Mouse (Mus musculus): ENCODE results near the gene Vmn1r26. TPM values are rescaled to one million over a fixed set of nuclear protein-coding genes. Genes with fewer than 3 reads are reported as not detected.
"Not testable (repeated sequence)": the region's sequence is repeated elsewhere in the genome, so short reads cannot be mapped to it uniquely, and the experiment has no call there.

Vmn1r26 gene
- not detected in 2 replicates for total RNA-seq (2014; fragmentation: Nextera tagmentation)
- total RNA-seq (2017) = 0.06 and 0.11 TPM in 2 replicates
- polyA plus RNA-seq (2012) = not detected in 2 replicates

DNA sequence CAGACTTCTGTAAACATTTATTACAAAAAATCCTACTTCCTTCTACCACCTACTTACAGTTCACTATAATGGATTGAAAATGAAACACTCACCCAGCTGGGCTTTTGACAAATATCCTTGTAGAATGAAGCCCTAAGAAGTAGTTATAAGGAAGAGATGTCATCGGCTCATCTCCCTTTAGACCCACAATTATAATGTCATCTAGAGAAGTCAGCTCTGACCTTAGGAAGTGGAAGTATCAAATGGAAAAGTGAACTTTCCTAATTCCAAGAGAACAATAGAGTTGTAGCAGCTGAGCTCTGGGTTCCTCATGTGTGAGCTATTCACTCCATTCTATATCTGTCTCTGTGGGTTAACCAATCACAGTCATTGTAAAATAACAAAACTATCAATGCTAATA, at the start of gene Vmn1r26:
Gene Vmn1r26, minus strand, starts transcription at position 101 of the 400 bp plus-strand sequence.
- Histone ChIP-seq H3K9me3 (replicated peaks) (no peaks in the 10 kb centered on the region), H3K36me3 (replicated peaks) (no peaks in the 10 kb centered on the region), H3K27me3 (ENCODE audit: insufficient read depth, low read length) (no peaks in the 10 kb centered on the region), H3K4me1 (ENCODE audit: insufficient read depth, low read depth, low read length) (no peaks in the 10 kb centered on the region), H3K4me3 (ENCODE audit: low read depth, low read length) (no peak within 1 kb of the TSS)
- TF ChIP-seq CTCF (IDR thresholded peaks at IDR 0.05; ENCODE audit: low read depth, low read length) = no peak
- TF ChIP-seq GATA1 (IDR thresholded peaks at IDR 0.05; ENCODE audit: borderline replicate concordance, low read length) = no peak
- TF ChIP-seq TAL1 (conservative IDR thresholded peaks at IDR 0.05; ENCODE audit: low read depth, low read length) = no peak
- TF ChIP-seq GATA2 (IDR thresholded peaks at IDR 0.05; ENCODE audit: borderline replicate concordance, low read depth, low read length) = no peak
- no peak for TF ChIP-seq POLR2AphosphoS5 (IDR thresholded peaks at IDR 0.05; ENCODE audit: insufficient replicate concordance, low read depth, low read length)
- DNase-seq (ENCODE audit: low spot score) (no peak), ATAC-seq (ENCODE audit: extremely low read depth, insufficient number of reproducible peaks, low FRiP score, poor library complexity, severe bottlenecking) (no peak)

- DNase-seq (ENCODE audit: low spot score) (no peak), ATAC-seq (ENCODE audit: extremely low read depth, insufficient number of reproducible peaks, low FRiP score, poor library complexity, severe bottlenecking) (no peak)
- TF ChIP-seq GATA2 (IDR thresholded peaks at IDR 0.05; ENCODE audit: borderline replicate concordance, low read depth, low read length) (no peak), GATA1 (IDR thresholded peaks at IDR 0.05; ENCODE audit: borderline replicate concordance, low read length) (no peak), TAL1 (conservative IDR thresholded peaks at IDR 0.05; ENCODE audit: low read depth, low read length) (no peak), POLR2AphosphoS5 (IDR thresholded peaks at IDR 0.05; ENCODE audit: insufficient replicate concordance, low read depth, low read length) (no peak), CTCF (IDR thresholded peaks at IDR 0.05; ENCODE audit: low read depth, low read length) (no peak)
These were observed 29.1 kb upstream of the Vmn1r26 start for GRCm38 (mm10) chr6:58044025-58044424.

GRCm38 (mm10) chr6:58017478-58017877, 2.5 kb upstream of the Vmn1r26 start:
- H3K9me3 ChIP-seq (replicated peaks); H3K4me1 ChIP-seq (ENCODE audit: insufficient read depth, low read depth, low read length); H3K27me3 ChIP-seq (ENCODE audit: insufficient read depth, low read length); H3K36me3 ChIP-seq (replicated peaks); ATAC-seq (ENCODE audit: extremely low read depth, insufficient number of reproducible peaks, low FRiP score, poor library complexity, severe bottlenecking); H3K4me3 ChIP-seq (ENCODE audit: low read depth, low read length); DNase-seq (ENCODE audit: low spot score): not testable (repeated sequence)

More at GRCm38 (mm10) chr6:58044025-58044424, 29.1 kb upstream of the Vmn1r26 start:
- Histone ChIP-seq H3K9me3 (replicated peaks) (no peaks in the 10 kb centered on the region), H3K4me1 (ENCODE audit: insufficient read depth, low read depth, low read length) (no peaks in the 10 kb centered on the region), H3K4me3 (ENCODE audit: low read depth, low read length) (no peak overlapping the region), H3K27me3 (ENCODE audit: insufficient read depth, low read length) (no peaks in the 10 kb centered on the region), H3K36me3 (replicated peaks) (no peaks in the 10 kb centered on the region)

GRCm38 (mm10) chr6:57980710-57981109, 34.2 kb downstream of the Vmn1r26 start, which contains the start of gene Vmn1r25:
Gene Vmn1r25, minus strand, starts transcription at chr6:57980810.
- Histone ChIP-seq H3K36me3 (replicated peaks) (no peaks in the 10 kb centered on the region), H3K9me3 (replicated peaks) (no peaks in the 10 kb centered on the region), H3K27me3 (ENCODE audit: insufficient read depth, low read length) (peaks cover 4% of the 10 kb centered on the region; the same call in 1 of the 2 replicates), H3K4me1 (ENCODE audit: insufficient read depth, low read depth, low read length) (no peaks in the 10 kb centered on the region), H3K4me3 (ENCODE audit: low read depth, low read length) (no peak within 1 kb of the TSS)
- ATAC-seq (ENCODE audit: extremely low read depth, insufficient number of reproducible peaks, low FRiP score, poor library complexity, severe bottlenecking) (no peak), DNase-seq (ENCODE audit: low spot score) (no peak)
- TF ChIP-seq GATA1 (IDR thresholded peaks at IDR 0.05; ENCODE audit: borderline replicate concordance, low read length) (no peak), TAL1 (conservative IDR thresholded peaks at IDR 0.05; ENCODE audit: low read depth, low read length) (no peak), POLR2AphosphoS5 (IDR thresholded peaks at IDR 0.05; ENCODE audit: insufficient replicate concordance, low read depth, low read length) (no peak), GATA2 (IDR thresholded peaks at IDR 0.05; ENCODE audit: borderline replicate concordance, low read depth, low read length) (no peak), CTCF (IDR thresholded peaks at IDR 0.05; ENCODE audit: low read depth, low read length) (no peak)

DNA sequence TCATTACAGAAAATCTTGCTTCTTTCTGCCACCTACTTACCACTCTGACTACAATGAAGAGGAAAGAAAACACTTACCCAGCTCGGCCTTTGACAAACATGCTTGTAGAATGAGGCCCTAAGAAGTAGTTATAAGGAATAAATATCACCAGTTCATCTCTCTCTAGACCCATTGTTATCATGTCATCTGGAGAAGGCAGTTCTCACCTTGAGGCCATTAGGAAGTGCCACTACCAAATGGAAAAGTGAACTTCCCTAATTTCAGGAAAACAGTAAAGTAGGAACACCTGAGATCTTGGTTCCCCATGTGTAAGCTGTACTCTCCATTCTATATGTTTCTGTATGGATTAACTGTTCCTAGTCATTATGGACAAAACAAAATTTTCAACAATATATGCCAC, 53.6 kb downstream of the Vmn1r26 start, which contains the start of gene Vmn1r24:
Gene Vmn1r24, minus strand, starts transcription at position 101 of the 400 bp plus-strand sequence.
- not testable (repeated sequence) for H3K36me3 ChIP-seq (replicated peaks); H3K9me3 ChIP-seq (replicated peaks); H3K4me1 ChIP-seq (ENCODE audit: insufficient read depth, low read depth, low read length); DNase-seq (ENCODE audit: low spot score); ATAC-seq (ENCODE audit: extremely low read depth, insufficient number of reproducible peaks, low FRiP score, poor library complexity, severe bottlenecking); H3K4me3 ChIP-seq (ENCODE audit: low read depth, low read length); H3K27me3 ChIP-seq (ENCODE audit: insufficient read depth, low read length)

Other genes starting within 250 kb of the Vmn1r26 start
- 17.0 and 31.9 TPM in 2 replicates for gene Vopp1, start 190.0 kb downstream of the Vmn1r26 start, total RNA-seq (2014; fragmentation: Nextera tagmentation)
- 32.8 and 37.1 TPM in 2 replicates for gene Vopp1, start 190.0 kb downstream of the Vmn1r26 start, total RNA-seq (2017)
- gene Vopp1, start 190.0 kb downstream of the Vmn1r26 start, polyA plus RNA-seq (2012) = 5.3 and 5.4 TPM in 2 replicates
- not detected in 2 replicates for gene Vmn1r21, start 164.8 kb downstream of the Vmn1r26 start, total RNA-seq (2014; fragmentation: Nextera tagmentation)
- gene Vmn1r21, start 164.8 kb downstream of the Vmn1r26 start, total RNA-seq (2017) = 0.22 TPM in 1 of 2 replicates, not detected in the other
- gene Vmn1r21, start 164.8 kb downstream of the Vmn1r26 start, polyA plus RNA-seq (2012) = not detected in 2 replicates
- gene Vmn1r22, start 107.1 kb downstream of the Vmn1r26 start, total RNA-seq (2014; fragmentation: Nextera tagmentation) = not detected in 2 replicates
- gene Vmn1r22, start 107.1 kb downstream of the Vmn1r26 start, total RNA-seq (2017) = 0.16 TPM in 1 of 2 replicates, not detected in the other
- not detected in 2 replicates for gene Vmn1r22, start 107.1 kb downstream of the Vmn1r26 start, polyA plus RNA-seq (2012)
- gene Vmn1r23, start 88.3 kb downstream of the Vmn1r26 start, total RNA-seq (2014; fragmentation: Nextera tagmentation) = not detected in 2 replicates
- gene Vmn1r23, start 88.3 kb downstream of the Vmn1r26 start, total RNA-seq (2017) = not detected in 2 replicates
- gene Vmn1r23, start 88.3 kb downstream of the Vmn1r26 start, polyA plus RNA-seq (2012) = not detected in 2 replicates
- gene Vmn1r24, start 53.7 kb downstream of the Vmn1r26 start, total RNA-seq (2014; fragmentation: Nextera tagmentation) = not detected in 2 replicates
- not detected in 2 replicates for gene Vmn1r24, start 53.7 kb downstream of the Vmn1r26 start, total RNA-seq (2017)
- gene Vmn1r24, start 53.7 kb downstream of the Vmn1r26 start, polyA plus RNA-seq (2012) = not detected in 2 replicates
- gene Vmn1r25, start 34.3 kb downstream of the Vmn1r26 start, total RNA-seq (2014; fragmentation: Nextera tagmentation) = not detected in 2 replicates
- gene Vmn1r25, start 34.3 kb downstream of the Vmn1r26 start, total RNA-seq (2017) = 0.22 TPM in 1 of 2 replicates, not detected in the other
- not detected in 2 replicates for gene Vmn1r25, start 34.3 kb downstream of the Vmn1r26 start, polyA plus RNA-seq (2012)
- not detected in 2 replicates for gene Vmn1r27, start 203.7 kb upstream of the Vmn1r26 start, total RNA-seq (2014; fragmentation: Nextera tagmentation)
- 0.16 TPM in 1 of 2 replicates, not detected in the other for gene Vmn1r27, start 203.7 kb upstream of the Vmn1r26 start, total RNA-seq (2017)
- not detected in 2 replicates for gene Vmn1r27, start 203.7 kb upstream of the Vmn1r26 start, polyA plus RNA-seq (2012)
- gene Vmn1r28, start 246.9 kb upstream of the Vmn1r26 start, total RNA-seq (2014; fragmentation: Nextera tagmentation) = not detected in 2 replicates
- under 0.01 and 0.22 TPM in 2 replicates for gene Vmn1r28, start 246.9 kb upstream of the Vmn1r26 start, total RNA-seq (2017)
- gene Vmn1r28, start 246.9 kb upstream of the Vmn1r26 start, polyA plus RNA-seq (2012) = not detected in 2 replicates